Mouse (Mus musculus) spleen, adult 10 weeks (tissue): ENCODE results near the gene 1700013G24Rik. TPM values are rescaled to one million over a fixed set of nuclear protein-coding genes. Genes with fewer than 3 reads are reported as not detected.

Experiments
- polyA plus RNA-seq: library from polyadenylated mRNA; stranded (reverse); fragments of 350-450 nt; fragmentation: Illumina TruSeq; extraction: RNeasy Lipid Tissue Mini Kit (QIAGEN cat#74804); gene quantifications from one replicate; pipeline ENCODE4 v1.2.3, GENCODE M21; 2015; ENCODE audit warnings: low replicate concordance; ENCODE audit not compliant: insufficient read depth

1700013G24Rik gene
- polyA plus RNA-seq, result not detected

DNA sequence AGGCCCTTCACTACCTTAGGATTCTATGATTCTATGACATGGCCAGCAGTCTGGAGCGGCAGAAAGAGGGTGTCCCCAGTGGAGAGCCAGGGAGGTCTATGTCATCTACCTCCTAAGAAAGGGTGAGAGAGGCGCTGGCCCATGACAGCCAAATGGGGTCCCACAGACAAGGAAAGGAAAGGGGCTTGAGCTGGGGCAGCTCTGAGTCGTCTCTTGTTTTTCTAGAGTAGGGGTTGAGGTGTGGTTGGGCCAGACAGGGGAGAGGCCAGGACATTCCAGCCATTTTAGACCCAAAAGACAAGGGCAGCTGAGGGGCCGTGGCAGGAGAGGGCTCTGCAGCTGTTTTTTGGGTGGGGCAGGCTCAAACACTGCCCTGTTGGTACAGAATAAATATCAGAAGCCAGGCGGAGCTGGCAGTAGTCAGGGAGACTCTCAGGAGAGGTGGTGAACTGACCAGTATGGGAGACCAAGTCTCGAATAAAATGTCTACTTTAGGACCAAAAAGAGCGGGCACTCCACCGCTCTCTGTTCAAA lies at the start of gene 1700013G24Rik:
TSS of gene 1700013G24Rik (plus strand) at position 51 of the 534 bp plus-strand sequence.

DNA sequence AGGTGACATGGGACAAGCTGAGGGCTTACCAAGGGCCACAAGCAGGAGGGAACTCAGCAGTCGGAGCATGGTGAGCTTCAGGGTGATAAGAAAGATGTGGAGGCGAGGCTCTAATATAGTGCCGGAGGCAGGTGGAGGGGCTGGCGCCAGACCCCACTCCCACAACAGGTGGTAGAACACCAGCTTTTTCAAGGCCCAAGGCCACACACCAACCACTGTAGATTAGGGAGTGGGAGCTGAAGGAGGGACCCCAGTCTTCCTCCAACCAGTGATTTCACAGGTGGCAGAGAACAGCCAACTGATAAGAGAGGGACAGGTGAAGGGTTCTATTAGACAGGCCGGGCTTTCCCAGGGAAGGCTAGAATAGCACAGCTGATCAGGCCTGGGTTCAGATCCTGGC lies 43.4 kb upstream of the 1700013G24Rik start, which contains the start of gene Cela3a:
TSS of gene Cela3a (minus strand) at position 101 of the 400 bp plus-strand sequence.

DNA sequence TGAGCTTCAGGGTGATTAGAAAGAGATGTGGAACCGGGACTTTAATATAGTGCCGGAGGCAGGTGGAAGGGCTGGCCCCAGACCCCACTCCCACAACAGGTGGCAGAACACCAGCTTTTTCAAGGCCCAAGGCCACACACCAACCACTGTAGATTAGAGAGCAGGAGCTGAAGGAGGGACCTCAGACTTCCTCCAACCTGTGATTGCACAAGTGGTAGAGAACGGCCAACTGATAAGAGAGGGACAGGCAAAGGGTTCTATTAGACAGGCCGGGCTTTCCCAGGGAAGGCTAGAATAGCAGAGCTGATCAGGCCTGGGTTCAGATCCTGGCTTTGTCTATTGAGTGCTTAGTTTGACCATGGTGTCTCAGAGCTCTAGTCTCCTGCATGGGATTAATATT lies 22.6 kb upstream of the 1700013G24Rik start, which contains the start of gene Cela3b:
TSS of gene Cela3b (minus strand) at position 39 of the 400 bp plus-strand sequence.

DNA sequence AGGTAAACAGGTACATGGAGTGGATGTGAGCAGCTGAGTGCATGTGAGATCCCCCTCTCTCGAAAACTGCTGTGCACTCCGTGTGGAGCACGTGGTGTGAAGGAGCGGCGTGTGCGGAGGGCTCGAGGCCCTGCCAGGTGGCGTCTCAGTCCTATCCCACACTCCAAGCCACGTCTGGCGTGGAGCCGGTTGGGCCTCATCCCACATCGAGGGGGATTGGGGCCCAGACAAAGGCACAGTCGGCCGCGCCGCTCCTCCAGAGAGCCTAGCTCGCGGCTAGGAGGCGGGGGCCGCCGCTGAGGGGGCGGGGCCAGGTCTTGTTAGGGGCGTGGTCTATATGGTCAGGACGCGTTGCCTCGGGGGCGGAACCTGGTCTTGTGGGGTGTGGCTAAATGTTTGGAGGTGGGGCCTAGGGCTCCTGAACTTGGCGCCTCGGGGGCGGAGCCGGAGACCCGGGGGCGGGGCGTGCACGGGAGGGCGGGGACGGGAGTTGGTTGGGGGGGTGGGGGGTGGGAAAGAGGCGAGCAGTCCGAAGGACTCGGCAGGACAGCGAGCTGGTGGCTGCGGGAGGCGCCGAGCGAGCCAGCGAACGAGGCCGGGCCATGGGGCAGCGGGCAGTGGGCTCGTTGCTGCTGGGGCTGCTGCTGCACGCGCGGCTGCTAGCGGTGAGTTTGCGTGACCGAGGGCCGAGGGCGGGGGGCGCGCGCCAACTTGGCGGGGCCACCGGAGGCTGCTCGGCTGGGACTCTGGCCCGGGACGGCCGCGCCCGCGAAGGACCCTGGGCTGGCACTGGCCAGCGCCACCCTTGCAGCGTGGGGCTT lies 15.4 kb downstream of the 1700013G24Rik start, which contains the start of gene Hspg2:
TSS of gene Hspg2 (plus strand) at position 510 of the 821 bp plus-strand sequence.

Other genes with a start within 250 kb of the 1700013G24Rik start
- gene Wnt4, start 175.8 kb upstream of the 1700013G24Rik start, polyA plus RNA-seq, result not detected
- gene Cdc42, start 95.6 kb upstream of the 1700013G24Rik start, polyA plus RNA-seq, result 788 TPM
- gene Cela3a, start 43.5 kb upstream of the 1700013G24Rik start, polyA plus RNA-seq, result not detected
- 2.5 TPM for gene Cela3b, start 22.7 kb upstream of the 1700013G24Rik start, polyA plus RNA-seq
- 2.9 TPM for gene Hspg2, start 15.5 kb downstream of the 1700013G24Rik start, polyA plus RNA-seq
- gene Ldlrad2, start 121.3 kb downstream of the 1700013G24Rik start, polyA plus RNA-seq, result not detected
- 168 TPM for gene Usp48, start 140.5 kb downstream of the 1700013G24Rik start, polyA plus RNA-seq
- 2.7 TPM for gene Rap1gap, start 211.4 kb downstream of the 1700013G24Rik start, polyA plus RNA-seq